Mouse (Mus musculus) embryonic facial prominence, embryonic 13.5 days (tissue): ENCODE data around the gene Ccnt1. TPM values are rescaled to one million over a fixed set of nuclear protein-coding genes. Genes with fewer than 3 reads are reported as not detected.

Experiments
- ATAC-seq: fragments of 200-750 bp; cut with Nextera tagmentation; 2 replicates; pipeline ENCODE4 v1.8.0; 2017; ENCODE audit warnings: low read depth; ENCODE audit not compliant: insufficient number of reproducible peaks, insufficient read depth, low FRiP score, low TSS enrichment
- H3K27ac ChIP-seq: fragments of 300-500 bp; sonication (generic); 2 replicates; pipeline ENCODE4 v1.5.1; 2015; ENCODE audit warnings: moderate library complexity, mild to moderate bottlenecking, inconsistent platforms
- H3K27me3 ChIP-seq: fragments of 300-500 bp; sonication (generic); 2 replicates; pipeline ENCODE4 v1.6.1; 2015; ENCODE audit warnings: mild to moderate bottlenecking, inconsistent platforms
- H3K36me3 ChIP-seq: fragments of 300-500 bp; sonication (generic); 2 replicates; pipeline ENCODE4 v1.6.1; 2015; ENCODE audit warnings: mild to moderate bottlenecking, inconsistent platforms
- H3K4me1 ChIP-seq: fragments of 300-500 bp; sonication (generic); 2 replicates; pipeline ENCODE4 v1.6.1; 2015; ENCODE audit warnings: inconsistent platforms
- H3K4me2 ChIP-seq: fragments of 300-500 bp; sonication (generic); 2 replicates; pipeline ENCODE4 v1.6.1; 2015; ENCODE audit warnings: moderate library complexity, mild to moderate bottlenecking, inconsistent platforms
- H3K4me3 ChIP-seq: fragments of 300-500 bp; sonication (generic); 2 replicates; pipeline ENCODE4 v1.5.1; 2015; ENCODE audit warnings: mild to moderate bottlenecking, inconsistent platforms
- H3K9ac ChIP-seq: fragments of 300-500 bp; sonication (generic); 2 replicates; pipeline ENCODE4 v1.6.1; 2015; ENCODE audit warnings: mild to moderate bottlenecking, inconsistent platforms
- H3K9me3 ChIP-seq: fragments of 300-500 bp; sonication (generic); 2 replicates; pipeline ENCODE4 v1.6.1; 2016; ENCODE audit warnings: inconsistent platforms
- WGBS: fragments of 180-500 bp; shearing (Covaris S2); methylation state at CpG from one replicate; pipeline ENCODE4 v1.1.7; 2015; ENCODE audit warnings: mixed read lengths; 5-methylcytosine and 5-hydroxymethylcytosine counted together
- microRNA-seq: library from miRNA; unstranded; fragments of <30 nt; microRNA quantifications from one replicate; pipeline ENCODE4, GENCODE M21; 2016
- polyA plus RNA-seq: library from polyadenylated mRNA; unstranded; fragments of >200 nt; fragmentation: Nextera tagmentation; extraction: Ambion mirVana; gene quantifications from 2 replicates; pipeline ENCODE4 v1.2.1, GENCODE M21; 2015

The Ccnt1 gene
- polyA plus RNA-seq, 1 experiment from 2014 or later = 63.1 TPM

- Histone ChIP-seq H3K4me1 (peaks cover 5% of the 10 kb centered on the region; the same call in 1 of the 2 replicates), H3K9me3 (no peaks in the 10 kb centered on the region), H3K27me3 (no peaks in the 10 kb centered on the region), H3K4me3 (no peak overlapping the region), H3K4me2 (no peak overlapping the region), H3K27ac (no peak overlapping the region), H3K36me3 (no peaks in the 10 kb centered on the region), H3K9ac (no peak overlapping the region)
- ATAC-seq = no peak
- 79% methylated on average over 3 of the region's 3 CpGs for WGBS
These were observed 67.4 kb downstream of the Ccnt1 start for GRCm38 (mm10) chr15:98503317-98503716.

GRCm38 (mm10) chr15:98497631-98498030 lies 73.1 kb downstream of the Ccnt1 start:
- H3K4me1 ChIP-seq = no peaks in the 10 kb centered on the region
- H3K36me3 ChIP-seq = no peaks in the 10 kb centered on the region
- H3K4me2 ChIP-seq = no peak overlapping the region
- no peaks in the 10 kb centered on the region for H3K9me3 ChIP-seq
- 90% methylated on average over 17 of the region's 17 CpGs for WGBS
- no peak overlapping the region for H3K27ac ChIP-seq
- no peak for ATAC-seq
- no peak overlapping the region for H3K9ac ChIP-seq
- no peak overlapping the region for H3K4me3 ChIP-seq
- H3K27me3 ChIP-seq = no peaks in the 10 kb centered on the region

- Histone ChIP-seq H3K4me1 (no peaks in the 10 kb centered on the region), H3K36me3 (no peaks in the 10 kb centered on the region), H3K4me3 (no peak within 1 kb of the TSS), H3K4me2 (no peak within 1 kb of the TSS), H3K9ac (no peak within 1 kb of the TSS), H3K27me3 (no peaks in the 10 kb centered on the region), H3K9me3 (no peaks in the 10 kb centered on the region), H3K27ac (no peak within 1 kb of the TSS)
- no peak for ATAC-seq
- WGBS = 32% methylated on average over 4 of the region's 4 CpGs
These were observed 78.6 kb downstream of the Ccnt1 start, which contains the start of gene Olfr279 for GRCm38 (mm10) chr15:98492102-98492501. Gene Olfr279 (plus strand): TSS chr15:98492402.

GRCm38 (mm10) chr15:98491332-98491731 lies 79.4 kb downstream of the Ccnt1 start:
- H3K36me3 ChIP-seq = no peaks in the 10 kb centered on the region
- H3K27ac ChIP-seq = no peak overlapping the region
- no peak overlapping the region for H3K4me2 ChIP-seq
- ATAC-seq = no peak
- 76% methylated on average over 2 of the region's 2 CpGs for WGBS
- H3K27me3 ChIP-seq = no peaks in the 10 kb centered on the region
- H3K9me3 ChIP-seq = no peaks in the 10 kb centered on the region
- H3K4me1 ChIP-seq = no peaks in the 10 kb centered on the region
- no peak overlapping the region for H3K4me3 ChIP-seq
- no peak overlapping the region for H3K9ac ChIP-seq

Small RNAs within 50 kb of the gene (microRNA-seq; reads per million reads assigned to microRNA genes)
- gene Mir1291 = not detected

Other genes starting within 250 kb of the Ccnt1 start
- 0.22 and 0.59 TPM in 2 replicates for gene Olfr284, start 229.9 kb downstream of the Ccnt1 start, polyA plus RNA-seq
- not detected in 2 replicates for gene Olfr283, start 190.0 kb downstream of the Ccnt1 start, polyA plus RNA-seq
- gene Olfr282, start 139.7 kb downstream of the Ccnt1 start, polyA plus RNA-seq = not detected in 2 replicates
- gene Olfr281, start 118.3 kb downstream of the Ccnt1 start, polyA plus RNA-seq = 0.22 TPM in 1 of 2 replicates, not detected in the other
- not detected in 2 replicates for gene OR5BS1P, start 101.0 kb downstream of the Ccnt1 start, polyA plus RNA-seq
- gene Lalba, start 88.2 kb downstream of the Ccnt1 start, polyA plus RNA-seq = not detected in 2 replicates
- not detected in 2 replicates for gene Olfr279, start 78.5 kb downstream of the Ccnt1 start, polyA plus RNA-seq
- gene Kansl2, start 36.7 kb downstream of the Ccnt1 start, polyA plus RNA-seq = 139 and 142 TPM in 2 replicates
- not detected in 2 replicates for gene 4930415O20Rik, start 81 bp upstream of the Ccnt1 start, polyA plus RNA-seq
- gene Adcy6, start 39.2 kb upstream of the Ccnt1 start, polyA plus RNA-seq = 11.7 and 19.5 TPM in 2 replicates
- 55.6 and 55.7 TPM in 2 replicates for gene Cacnb3, start 59.9 kb upstream of the Ccnt1 start, polyA plus RNA-seq
- 34.5 and 35.4 TPM in 2 replicates for gene Ddx23, start 92.0 kb upstream of the Ccnt1 start, polyA plus RNA-seq
- gene Rnd1, start 106.5 kb upstream of the Ccnt1 start, polyA plus RNA-seq = 0.50 and 0.59 TPM in 2 replicates
- gene Ccdc65, start 137.3 kb upstream of the Ccnt1 start, polyA plus RNA-seq = 0.94 and 1.3 TPM in 2 replicates
- 40.9 and 48.3 TPM in 2 replicates for gene Fkbp11, start 157.3 kb upstream of the Ccnt1 start, polyA plus RNA-seq
- 44.1 and 44.6 TPM in 2 replicates for gene Arf3, start 192.3 kb upstream of the Ccnt1 start, polyA plus RNA-seq
- 4.9 and 5.3 TPM in 2 replicates for gene Wnt10b, start 207.2 kb upstream of the Ccnt1 start, polyA plus RNA-seq
- gene Wnt1, start 218.9 kb upstream of the Ccnt1 start, polyA plus RNA-seq = not detected in 2 replicates
- 0.07 TPM in 1 of 2 replicates, not detected in the other for gene Ddn, start 238.6 kb upstream of the Ccnt1 start, polyA plus RNA-seq